Mouse (Mus musculus) A20 (cell line): ENCODE data around the gene Cmtm2b.
A peak's percentile ranks its signal among the peaks of the same experiment; 100 is the strongest.
"Not testable (repeated sequence)": the region's sequence is repeated elsewhere in the genome, so short reads cannot be mapped to it uniquely, and the experiment has no call there.

Experiments used
- DNase-seq: peaks from one replicate; pipeline ENCODE4 v3.0.0-alpha.2; 2011; ENCODE audit warnings: low read depth, low spot score

The Cmtm2b gene

GRCm38 (mm10) chr8:104321930-104322329, at the start of gene Cmtm2b:
TSS of gene Cmtm2b (plus strand) at chr8:104322230.
- not testable (repeated sequence) for DNase-seq

- DNase-seq: not testable (repeated sequence)
Measured at GRCm38 (mm10) chr8:104293081-104293480, 28.9 kb upstream of the Cmtm2b start, which contains the start of gene Cmtm2a. TSS of gene Cmtm2a (minus strand) at chr8:104293181.

- no peak for DNase-seq
Measured at GRCm38 (mm10) chr8:104294396-104294795, 27.6 kb upstream of the Cmtm2b start.

- DNase-seq: not testable (repeated sequence)
Measured at GRCm38 (mm10) chr8:104301577-104301976, 20.5 kb upstream of the Cmtm2b start.

- DNase-seq: not testable (repeated sequence)
Measured at GRCm38 (mm10) chr8:104302536-104302935, 19.5 kb upstream of the Cmtm2b start.

- DNase-seq: no peak
Measured at GRCm38 (mm10) chr8:104304962-104305361, 17.1 kb upstream of the Cmtm2b start.

GRCm38 (mm10) chr8:104308341-104308740, 13.7 kb upstream of the Cmtm2b start:
- DNase-seq: not testable (repeated sequence)

GRCm38 (mm10) chr8:104309441-104310155, 12.4 kb upstream of the Cmtm2b start, which contains the start of the genes Gm45711 and Cmtm1:
TSS of gene Gm45711 (minus strand) at chr8:104310081.
TSS of gene Cmtm1 (minus strand) at chr8:104310145.
- not testable (repeated sequence) for DNase-seq

GRCm38 (mm10) chr8:104312023-104312422, 10.0 kb upstream of the Cmtm2b start:
- not testable (repeated sequence) for DNase-seq

- no peak for DNase-seq
Measured at GRCm38 (mm10) chr8:104313311-104313710, 8.7 kb upstream of the Cmtm2b start.

GRCm38 (mm10) chr8:104321267-104321666, 763 bp upstream of the Cmtm2b start, which contains the start of gene Gm11020:
TSS of gene Gm11020 (plus strand) at chr8:104321567.
- DNase-seq: not testable (repeated sequence)

GRCm38 (mm10) chr8:104332665-104333631, 10.9 kb downstream of the Cmtm2b start:
- no peak for DNase-seq

- no peak for DNase-seq
Measured at GRCm38 (mm10) chr8:104333786-104334185, 11.8 kb downstream of the Cmtm2b start.

- no peak for DNase-seq
Measured at GRCm38 (mm10) chr8:104334196-104334595, 12.2 kb downstream of the Cmtm2b start.

GRCm38 (mm10) chr8:104336806-104337205, 14.8 kb downstream of the Cmtm2b start:
- no peak for DNase-seq

- peak; percentile 49 for DNase-seq
Measured at GRCm38 (mm10) chr8:104337890-104338289, 15.9 kb downstream of the Cmtm2b start.

- DNase-seq: peak; percentile 11
Measured at GRCm38 (mm10) chr8:104339229-104339982, 17.4 kb downstream of the Cmtm2b start, which contains the start of gene Cmtm3. TSS of gene Cmtm3 (plus strand) at chr8:104339410.

GRCm38 (mm10) chr8:104339983-104340232, 17.9 kb downstream of the Cmtm2b start:
- no peak for DNase-seq

GRCm38 (mm10) chr8:104340233-104341105, 18.4 kb downstream of the Cmtm2b start:
- peak; percentile 86 for DNase-seq

GRCm38 (mm10) chr8:104341106-104341561, 19.1 kb downstream of the Cmtm2b start:
- no peak for DNase-seq
